Mouse (Mus musculus) embryonic facial prominence, embryonic 13.5 days (tissue): Measurements from ENCODE around the gene Olfr465-ps1. TPM values are rescaled to one million over a fixed set of nuclear protein-coding genes. Genes with fewer than 3 reads are reported as not detected.

Source experiments
- ATAC-seq: fragments of 200-750 bp; cut with Nextera tagmentation; 2 replicates; pipeline ENCODE4 v1.8.0; 2017; ENCODE audit warnings: low read depth; ENCODE audit not compliant: insufficient number of reproducible peaks, insufficient read depth, low FRiP score, low TSS enrichment
- H3K27ac ChIP-seq: fragments of 300-500 bp; sonication (generic); 2 replicates; pipeline ENCODE4 v1.5.1; 2015; ENCODE audit warnings: moderate library complexity, mild to moderate bottlenecking, inconsistent platforms
- H3K27me3 ChIP-seq: fragments of 300-500 bp; sonication (generic); 2 replicates; pipeline ENCODE4 v1.6.1; 2015; ENCODE audit warnings: mild to moderate bottlenecking, inconsistent platforms
- H3K36me3 ChIP-seq: fragments of 300-500 bp; sonication (generic); 2 replicates; pipeline ENCODE4 v1.6.1; 2015; ENCODE audit warnings: mild to moderate bottlenecking, inconsistent platforms
- H3K4me1 ChIP-seq: fragments of 300-500 bp; sonication (generic); 2 replicates; pipeline ENCODE4 v1.6.1; 2015; ENCODE audit warnings: inconsistent platforms
- H3K4me2 ChIP-seq: fragments of 300-500 bp; sonication (generic); 2 replicates; pipeline ENCODE4 v1.6.1; 2015; ENCODE audit warnings: moderate library complexity, mild to moderate bottlenecking, inconsistent platforms
- H3K4me3 ChIP-seq: fragments of 300-500 bp; sonication (generic); 2 replicates; pipeline ENCODE4 v1.5.1; 2015; ENCODE audit warnings: mild to moderate bottlenecking, inconsistent platforms
- H3K9ac ChIP-seq: fragments of 300-500 bp; sonication (generic); 2 replicates; pipeline ENCODE4 v1.6.1; 2015; ENCODE audit warnings: mild to moderate bottlenecking, inconsistent platforms
- H3K9me3 ChIP-seq: fragments of 300-500 bp; sonication (generic); 2 replicates; pipeline ENCODE4 v1.6.1; 2016; ENCODE audit warnings: inconsistent platforms
- WGBS: fragments of 180-500 bp; shearing (Covaris S2); methylation state at CpG from one replicate; pipeline ENCODE4 v1.1.7; 2015; ENCODE audit warnings: mixed read lengths; 5-methylcytosine and 5-hydroxymethylcytosine counted together
- polyA plus RNA-seq: library from polyadenylated mRNA; unstranded; fragments of >200 nt; fragmentation: Nextera tagmentation; extraction: Ambion mirVana; gene quantifications from 2 replicates; pipeline ENCODE4 v1.2.1, GENCODE M21; 2015

Olfr465-ps1 gene
- polyA plus RNA-seq: not detected in 2 replicates

GRCm38 (mm10) chr13:65137789-65138188, at the start of gene Olfr465-ps1:
Gene Olfr465-ps1, plus strand, starts transcription at chr13:65138089.
- H3K9me3 ChIP-seq: no peaks in the 10 kb centered on the region
- H3K27me3 ChIP-seq: no peaks in the 10 kb centered on the region
- no peak for ATAC-seq
- H3K4me3 ChIP-seq: no peak within 1 kb of the TSS
- 81% methylated on average over 4 of the region's 4 CpGs for WGBS
- H3K9ac ChIP-seq: no peak within 1 kb of the TSS
- H3K4me2 ChIP-seq: no peak within 1 kb of the TSS
- H3K36me3 ChIP-seq: no peaks in the 10 kb centered on the region
- H3K4me1 ChIP-seq: no peaks in the 10 kb centered on the region
- no peak within 1 kb of the TSS for H3K27ac ChIP-seq

- WGBS: 94% methylated on average over 4 of the region's 4 CpGs
- H3K4me2 ChIP-seq: no peak overlapping the region
- no peak overlapping the region for H3K27ac ChIP-seq
- H3K4me1 ChIP-seq: no peaks in the 10 kb centered on the region
- ATAC-seq: no peak
- H3K27me3 ChIP-seq: no peaks in the 10 kb centered on the region
- H3K36me3 ChIP-seq: peaks cover 47% of the 10 kb centered on the region
- peaks cover 4% of the 10 kb centered on the region; the same call in 1 of the 2 replicates for H3K9me3 ChIP-seq
- H3K9ac ChIP-seq: no peak overlapping the region
- no peak overlapping the region for H3K4me3 ChIP-seq
These were observed 42.0 kb upstream of the Olfr465-ps1 start for GRCm38 (mm10) chr13:65095923-65096322.

GRCm38 (mm10) chr13:65097018-65097417, 40.9 kb upstream of the Olfr465-ps1 start:
- H3K36me3 ChIP-seq: peaks cover 43% of the 10 kb centered on the region
- H3K4me2 ChIP-seq: no peak overlapping the region
- no peak for ATAC-seq
- H3K9ac ChIP-seq: no peak overlapping the region
- peaks cover 8% of the 10 kb centered on the region; the same call in 1 of the 2 replicates for H3K9me3 ChIP-seq
- no peaks in the 10 kb centered on the region for H3K4me1 ChIP-seq
- no peak overlapping the region for H3K27ac ChIP-seq
- H3K4me3 ChIP-seq: no peak overlapping the region
- H3K27me3 ChIP-seq: no peaks in the 10 kb centered on the region

GRCm38 (mm10) chr13:65100678-65101077, 37.2 kb upstream of the Olfr465-ps1 start:
- WGBS: 92% methylated on average over 9 of the region's 9 CpGs
- H3K4me3 ChIP-seq: no peak overlapping the region
- H3K27ac ChIP-seq: no peak overlapping the region
- H3K27me3 ChIP-seq: no peaks in the 10 kb centered on the region
- no peak overlapping the region for H3K9ac ChIP-seq
- H3K4me1 ChIP-seq: no peaks in the 10 kb centered on the region
- no peak for ATAC-seq
- no peak overlapping the region for H3K4me2 ChIP-seq
- peaks cover 29% of the 10 kb centered on the region for H3K9me3 ChIP-seq
- peaks cover 29% of the 10 kb centered on the region; the same call in 1 of the 2 replicates for H3K36me3 ChIP-seq

GRCm38 (mm10) chr13:65101232-65101631, 36.7 kb upstream of the Olfr465-ps1 start:
- no peaks in the 10 kb centered on the region for H3K4me1 ChIP-seq
- H3K4me3 ChIP-seq: no peak overlapping the region
- H3K27ac ChIP-seq: no peak overlapping the region
- H3K36me3 ChIP-seq: peaks cover 27% of the 10 kb centered on the region; the same call in 1 of the 2 replicates
- no peak overlapping the region for H3K9ac ChIP-seq
- no peak overlapping the region for H3K4me2 ChIP-seq
- H3K27me3 ChIP-seq: no peaks in the 10 kb centered on the region
- 94% methylated on average over 3 of the region's 3 CpGs for whole genome bisulfite sequencing
- peaks cover 33% of the 10 kb centered on the region for H3K9me3 ChIP-seq
- ATAC-seq: no peak

- H3K36me3 ChIP-seq: peaks cover 5% of the 10 kb centered on the region; the same call in 1 of the 2 replicates
- ATAC-seq: no peak
- 1% methylated on average over 5 of the region's 5 CpGs for WGBS
These were observed 25.9 kb upstream of the Olfr465-ps1 start for GRCm38 (mm10) chr13:65111961-65112360.

GRCm38 (mm10) chr13:65112459-65113110, 25.3 kb upstream of the Olfr465-ps1 start, which contains the start of gene Mfsd14b:
Gene Mfsd14b, minus strand, starts transcription at chr13:65112975.
- ATAC-seq: peak; percentile 98
- H3K9ac ChIP-seq: peak within 1 kb of the TSS; percentile 96
- peaks cover 3% of the 10 kb centered on the region; the same call in 1 of the 2 replicates for H3K36me3 ChIP-seq
- WGBS: under 1% methylated on average over 60 of the region's 60 CpGs
- H3K27me3 ChIP-seq: no peaks in the 10 kb centered on the region
- peak within 1 kb of the TSS; percentile 85 for H3K4me3 ChIP-seq
- peak within 1 kb of the TSS; percentile 93 for H3K27ac ChIP-seq
- H3K4me2 ChIP-seq: peak within 1 kb of the TSS; percentile 82
- H3K4me1 ChIP-seq: peaks cover 6% of the 10 kb centered on the region
- peaks cover 3% of the 10 kb centered on the region for H3K9me3 ChIP-seq

More at GRCm38 (mm10) chr13:65111961-65112360, 25.9 kb upstream of the Olfr465-ps1 start:
- Histone ChIP-seq H3K27ac (peak overlapping the region; percentile 93), H3K9ac (peak overlapping the region; percentile 96), H3K27me3 (no peaks in the 10 kb centered on the region), H3K9me3 (peaks cover 7% of the 10 kb centered on the region), H3K4me2 (peak overlapping the region; percentile 82), H3K4me1 (peaks cover 6% of the 10 kb centered on the region), H3K4me3 (peak overlapping the region; percentile 85)

- no peak for ATAC-seq
- Histone ChIP-seq H3K4me2 (peak overlapping the region; percentile 82), H3K4me1 (peaks cover 6% of the 10 kb centered on the region), H3K9ac (peak overlapping the region; percentile 96), H3K27ac (peak overlapping the region; percentile 93), H3K9me3 (no peaks in the 10 kb centered on the region), H3K27me3 (no peaks in the 10 kb centered on the region), H3K36me3 (no peaks in the 10 kb centered on the region), H3K4me3 (peak overlapping the region; percentile 85)
- WGBS: 56% methylated on average over 3 of the region's 3 CpGs
These were observed 24.6 kb upstream of the Olfr465-ps1 start for GRCm38 (mm10) chr13:65113239-65113638.

GRCm38 (mm10) chr13:65120984-65121383, 16.9 kb upstream of the Olfr465-ps1 start:
- no peak for ATAC-seq

GRCm38 (mm10) chr13:65122111-65122510, 15.8 kb upstream of the Olfr465-ps1 start:
- Histone ChIP-seq H3K9me3 (no peaks in the 10 kb centered on the region), H3K27me3 (no peaks in the 10 kb centered on the region), H3K36me3 (no peaks in the 10 kb centered on the region), H3K4me1 (no peaks in the 10 kb centered on the region), H3K4me2 (no peak overlapping the region), H3K9ac (no peak overlapping the region), H3K4me3 (no peak overlapping the region), H3K27ac (no peak overlapping the region)
- no peak for ATAC-seq
- WGBS: 77% methylated on average over 1 of the region's 1 CpGs

More at GRCm38 (mm10) chr13:65120984-65121383, 16.9 kb upstream of the Olfr465-ps1 start:
- H3K4me3 ChIP-seq: no peak overlapping the region
- H3K9ac ChIP-seq: no peak overlapping the region
- no peaks in the 10 kb centered on the region for H3K27me3 ChIP-seq
- no peaks in the 10 kb centered on the region for H3K36me3 ChIP-seq
- no peaks in the 10 kb centered on the region for H3K9me3 ChIP-seq
- no peak overlapping the region for H3K27ac ChIP-seq
- 57% methylated on average over 3 of the region's 3 CpGs for WGBS
- H3K4me1 ChIP-seq: no peaks in the 10 kb centered on the region
- no peak overlapping the region for H3K4me2 ChIP-seq

- no peak overlapping the region for H3K9ac ChIP-seq
- no peaks in the 10 kb centered on the region for H3K9me3 ChIP-seq
- no peak for ATAC-seq
- no peaks in the 10 kb centered on the region for H3K4me1 ChIP-seq
- H3K4me2 ChIP-seq: no peak overlapping the region
- no peak overlapping the region for H3K27ac ChIP-seq
- H3K27me3 ChIP-seq: no peaks in the 10 kb centered on the region
- 62% methylated on average over 3 of the region's 3 CpGs for WGBS
- H3K4me3 ChIP-seq: no peak overlapping the region
- no peaks in the 10 kb centered on the region for H3K36me3 ChIP-seq
These were observed 10.6 kb upstream of the Olfr465-ps1 start for GRCm38 (mm10) chr13:65127063-65127847.
